Mouse (Mus musculus) limb, embryonic 14.5 days (tissue): ENCODE results near the gene Gins2. TPM values are rescaled to one million over a fixed set of nuclear protein-coding genes. Genes with fewer than 3 reads are reported as not detected.

Experiments used
- ATAC-seq: fragments of 200-750 bp; cut with Nextera tagmentation; 2 replicates; pipeline ENCODE4 v1.8.0; 2017; ENCODE audit warnings: low read depth, moderate number of reproducible peaks, moderate TSS enrichment; ENCODE audit not compliant: low FRiP score
- DNase-seq: peaks from one replicate; pipeline ENCODE4 v3.0.0-alpha.2; 2015; ENCODE audit warnings: low spot score
- H3K27ac ChIP-seq: fragments of 300-500 bp; sonication (generic); replicated peaks from 2 replicates; pipeline ENCODE4 v1.5.1; 2014; ENCODE audit warnings: low read depth, mild to moderate bottlenecking, low read length, moderate library complexity, mixed read lengths
- H3K27me3 ChIP-seq: fragments of 300-500 bp; sonication (generic); 2 replicates; pipeline ENCODE4 v1.6.1; 2014; ENCODE audit warnings: low read length, mixed read lengths; ENCODE audit not compliant: control insufficient read depth, insufficient read depth
- H3K36me3 ChIP-seq: fragments of 300-500 bp; sonication (generic); 2 replicates; pipeline ENCODE4 v1.6.1; 2014; ENCODE audit warnings: mild to moderate bottlenecking, low read length, moderate library complexity, mixed read lengths; ENCODE audit not compliant: control insufficient read depth, insufficient read depth
- H3K4me1 ChIP-seq: fragments of 300-500 bp; sonication (generic); 2 replicates; pipeline ENCODE4 v1.6.1; 2014; ENCODE audit warnings: antibody characterized with exemption, low read length, mixed read lengths; ENCODE audit not compliant: control insufficient read depth, insufficient read depth
- H3K4me2 ChIP-seq: fragments of 300-500 bp; sonication (generic); replicated peaks from 2 replicates; pipeline ENCODE4 v1.6.1; 2014; ENCODE audit warnings: low read depth, mild to moderate bottlenecking, low read length, moderate library complexity; ENCODE audit not compliant: severe bottlenecking
- H3K4me3 ChIP-seq: fragments of 300-500 bp; sonication (generic); replicated peaks from 2 replicates; pipeline ENCODE4 v1.5.1; 2014; ENCODE audit warnings: low read length
- H3K9ac ChIP-seq: fragments of 300-500 bp; sonication (generic); 2 replicates; pipeline ENCODE4 v1.6.1; 2014; ENCODE audit warnings: mild to moderate bottlenecking, low read depth, low read length, moderate library complexity; ENCODE audit not compliant: severe bottlenecking
- H3K9me3 ChIP-seq: fragments of 300-500 bp; sonication (generic); 2 replicates; pipeline ENCODE4 v1.6.1; 2016; ENCODE audit warnings: low read length; ENCODE audit not compliant: control insufficient read depth
- POLR2A ChIP-seq: fragments of 200-500 bp; IDR thresholded peaks from 2 replicates; pipeline ENCODE4 v1.8.0; 2012; ENCODE audit warnings: inconsistent platforms, mild to moderate bottlenecking, moderate library complexity, borderline replicate concordance; ENCODE audit not compliant: insufficient read depth, insufficient read length; ENCODE audit errors: extremely low read depth
- WGBS: fragments of 180-500 bp; shearing (Covaris S2); extraction: QIAGEN DNeasy Blood & Tissue Kit; methylation state at CpG from one replicate; pipeline ENCODE4 v1.1.7; 2014; 5-methylcytosine and 5-hydroxymethylcytosine counted together
- polyA plus RNA-seq, 2 experiments: library from polyadenylated mRNA; depleted of rRNA in 1 of 2; stranded (reverse) in 1 of 2; unstranded in 1 of 2; fragments of >200 nt; fragmentation: Nextera tagmentation in 1 of 2; extraction: Ambion mirVana in 1 of 2; gene quantifications; 2 replicates each; pipeline versions ENCODE4 v1.2.1 to v1.2.3; 2012 to 2014

Gins2 gene
- polyA plus RNA-seq, 2 experiments, result 72.3 to 107 TPM

DNA sequence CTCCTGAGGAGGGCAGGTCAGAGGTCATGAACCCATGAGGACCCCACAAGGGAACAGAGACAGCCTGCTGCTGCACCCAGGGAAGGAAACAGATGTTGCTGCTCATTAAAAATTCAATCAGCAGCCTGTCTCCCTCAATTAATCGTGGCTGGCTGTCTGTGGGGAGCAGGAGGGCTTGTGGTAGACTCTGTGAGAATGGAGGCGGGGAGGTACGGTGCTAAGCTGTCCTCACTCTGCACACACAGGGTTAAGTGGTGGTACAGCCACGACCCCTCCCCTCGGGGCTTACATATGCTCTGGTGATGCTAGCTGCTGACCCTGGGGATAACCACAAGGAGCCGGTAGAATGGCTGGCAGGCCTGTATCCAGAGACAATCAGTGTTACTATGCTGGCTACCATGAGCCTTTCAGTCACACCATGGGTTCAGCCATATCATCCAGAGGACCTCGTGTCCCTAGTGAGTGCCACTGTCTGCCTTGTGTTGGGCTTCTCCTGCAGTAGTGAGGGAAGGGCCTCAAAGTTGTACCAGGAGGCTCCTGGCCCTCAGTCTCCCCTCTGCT lies 23.9 kb downstream of the Gins2 start:
- no peak for ATAC-seq
- no peaks in the 10 kb centered on the region for H3K27me3 ChIP-seq
- peaks cover 36% of the 10 kb centered on the region for H3K4me1 ChIP-seq
- no peak overlapping the region for H3K4me2 ChIP-seq
- H3K4me3 ChIP-seq, result no peak overlapping the region
- no peak for DNase-seq
- no peak overlapping the region for H3K27ac ChIP-seq
- 24% methylated on average over 7 of the region's 7 CpGs for WGBS
- H3K9me3 ChIP-seq, result no peaks in the 10 kb centered on the region
- no peak for TF ChIP-seq POLR2A
- peaks cover 39% of the 10 kb centered on the region for H3K36me3 ChIP-seq
- H3K9ac ChIP-seq, result no peak overlapping the region

DNA sequence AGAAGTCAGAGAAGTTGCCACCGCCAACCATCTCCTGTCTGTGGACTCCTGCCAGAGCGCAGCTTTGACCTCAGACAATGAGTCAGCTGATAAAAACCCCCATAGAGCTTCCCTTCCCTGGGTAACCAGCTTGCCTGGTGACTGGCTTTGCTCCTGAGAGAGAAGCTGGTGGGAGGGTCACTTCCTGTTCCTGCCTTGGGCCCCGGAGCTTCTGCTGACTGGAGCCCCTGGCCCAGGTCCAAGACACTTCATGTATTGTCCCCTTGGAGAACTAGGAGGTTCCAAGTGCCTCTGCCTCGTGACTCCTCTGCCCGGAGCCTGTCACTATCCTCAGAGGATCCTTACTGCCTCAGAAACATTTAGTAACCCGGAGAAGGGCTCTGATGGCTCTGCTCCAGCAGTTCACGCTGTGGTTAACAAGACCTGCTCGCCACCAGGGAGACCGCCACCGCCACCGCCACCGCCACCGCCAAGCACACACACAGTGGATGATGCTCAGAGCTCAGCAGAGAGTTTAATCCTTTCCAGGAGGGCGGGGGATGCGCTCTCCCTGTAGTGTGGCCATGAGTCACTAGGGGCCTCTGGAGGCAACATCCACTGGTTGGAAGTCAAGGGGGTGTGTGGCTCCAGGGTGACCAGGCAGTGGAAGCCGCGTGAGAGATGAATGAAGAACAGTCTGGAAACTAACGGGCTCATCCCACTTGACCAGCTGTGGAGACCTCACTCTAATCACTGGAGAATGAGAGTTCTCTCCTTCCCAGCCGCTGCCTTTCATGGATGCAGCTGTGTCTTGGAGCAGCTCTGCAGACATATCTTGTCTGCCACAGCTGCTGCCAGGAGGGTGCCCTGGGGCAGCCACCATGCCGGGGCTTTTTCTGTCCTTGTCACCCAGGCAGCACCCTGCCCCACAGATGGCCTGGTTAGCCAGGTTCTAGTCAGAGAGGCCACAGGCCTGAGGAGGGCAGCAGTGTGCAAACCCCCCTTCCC lies 25.0 kb downstream of the Gins2 start:
- WGBS, result 17% methylated on average over 20 of the region's 20 CpGs
- ATAC-seq, result peak; percentile 39; the same call in 1 of the 2 replicates

DNA sequence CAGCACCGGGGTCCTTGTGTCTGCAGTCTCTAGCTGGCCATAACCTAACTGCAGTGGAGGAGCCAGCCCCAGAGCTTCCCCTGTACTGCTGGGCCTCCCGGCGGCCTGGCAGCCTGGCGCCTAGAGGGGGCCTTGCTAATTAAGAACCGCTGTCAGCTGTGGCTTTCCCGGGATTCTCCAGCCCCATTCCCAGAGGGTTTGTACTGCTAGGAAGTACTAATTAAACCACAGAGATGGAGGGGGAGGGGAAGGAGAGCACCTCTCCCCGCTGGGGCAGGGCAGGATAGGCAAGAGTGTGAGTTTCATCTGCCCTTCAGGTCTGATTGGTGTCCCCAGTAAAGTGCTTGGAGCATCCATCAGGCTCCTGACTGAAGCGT lies 25.8 kb downstream of the Gins2 start:
- Histone ChIP-seq H3K4me2 (0 out of 2 replicates have a peak overlapping the region, but pooled peaks have one; percentile 2), H3K27ac (0 out of 2 replicates have a peak overlapping the region, but pooled peaks have one; percentile 5), H3K4me1 (peaks cover 47% of the 10 kb centered on the region), H3K36me3 (peaks cover 29% of the 10 kb centered on the region), H3K9ac (peak overlapping the region; percentile 7; the same call in 1 of the 2 replicates), H3K27me3 (no peaks in the 10 kb centered on the region), H3K9me3 (no peaks in the 10 kb centered on the region), H3K4me3 (no peak overlapping the region)
- ATAC-seq (no peak), DNase-seq (peak; percentile 46)
- 6% methylated on average over 8 of the region's 8 CpGs for WGBS
- no peak for TF ChIP-seq POLR2A

More for the DNA sequence above, 25.0 kb downstream of the Gins2 start:
- Histone ChIP-seq H3K9ac (0 out of 2 replicates have a peak overlapping the region, but pooled peaks have one; percentile 7), H3K27ac (peak overlapping the region; percentile 40; the same call in 1 of the 2 replicates), H3K36me3 (peaks cover 30% of the 10 kb centered on the region), H3K27me3 (no peaks in the 10 kb centered on the region), H3K4me2 (no peak overlapping the region), H3K4me1 (peaks cover 44% of the 10 kb centered on the region), H3K9me3 (no peaks in the 10 kb centered on the region), H3K4me3 (no peak overlapping the region)
- peak; percentile 74 for DNase-seq
- no peak for TF ChIP-seq POLR2A

- H3K9me3 ChIP-seq, result no peaks in the 10 kb centered on the region
- H3K4me1 ChIP-seq, result peaks cover 49% of the 10 kb centered on the region
- H3K36me3 ChIP-seq, result peaks cover 23% of the 10 kb centered on the region
- 0 out of 2 replicates have a peak overlapping the region, but pooled peaks have one; percentile 5 for H3K27ac ChIP-seq
- TF ChIP-seq POLR2A, result no peak
- DNase-seq (no peak), ATAC-seq (no peak)
- H3K4me2 ChIP-seq, result 0 out of 2 replicates have a peak overlapping the region, but pooled peaks have one; percentile 2
- no peaks in the 10 kb centered on the region for H3K27me3 ChIP-seq
- 58% methylated on average over 17 of the region's 18 CpGs for WGBS
- H3K9ac ChIP-seq, result peak overlapping the region; percentile 7; the same call in 1 of the 2 replicates
- H3K4me3 ChIP-seq, result no peak overlapping the region
Measured at GRCm38 (mm10) chr8:120562680-120563347, 26.3 kb downstream of the Gins2 start.
